Mouse (Mus musculus) liver (tissue): ENCODE results near the gene Plcl1.
"Not testable (repeated sequence)": the region's sequence is repeated elsewhere in the genome, so short reads cannot be mapped to it uniquely, and the experiment has no call there.

Source experiments
- DNase-seq: peaks from one replicate; pipeline ENCODE4 v3.0.0-alpha.2; 2020; ENCODE audit warnings: mixed read lengths

Gene Plcl1

GRCm38 (mm10) chr1:55445043-55445688 lies 39.4 kb downstream of the Plcl1 start:
- DNase-seq = no peak

DNA sequence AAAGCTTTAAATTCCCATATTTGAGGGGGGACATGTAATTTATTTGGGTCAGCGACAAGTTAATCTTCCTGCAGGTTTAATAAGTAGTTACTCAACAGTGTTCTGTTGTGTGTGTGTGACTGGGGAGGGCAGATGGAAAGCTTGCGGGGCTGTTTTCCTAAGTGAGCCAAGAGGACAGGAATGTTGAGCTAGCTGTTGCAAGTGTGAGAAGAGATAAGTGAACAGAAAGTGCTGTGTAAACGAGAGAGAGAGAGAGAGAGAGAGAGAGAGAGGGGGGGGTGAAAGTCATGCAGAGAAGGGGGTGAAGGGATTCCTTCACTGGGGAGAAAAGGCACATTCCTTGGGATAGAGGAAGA lies 39.9 kb downstream of the Plcl1 start:
- DNase-seq = no peak

GRCm38 (mm10) chr1:55446273-55446672 lies 40.6 kb downstream of the Plcl1 start:
- no peak for DNase-seq

- DNase-seq = no peak
Measured at GRCm38 (mm10) chr1:55446876-55447275, 41.2 kb downstream of the Plcl1 start.

DNA sequence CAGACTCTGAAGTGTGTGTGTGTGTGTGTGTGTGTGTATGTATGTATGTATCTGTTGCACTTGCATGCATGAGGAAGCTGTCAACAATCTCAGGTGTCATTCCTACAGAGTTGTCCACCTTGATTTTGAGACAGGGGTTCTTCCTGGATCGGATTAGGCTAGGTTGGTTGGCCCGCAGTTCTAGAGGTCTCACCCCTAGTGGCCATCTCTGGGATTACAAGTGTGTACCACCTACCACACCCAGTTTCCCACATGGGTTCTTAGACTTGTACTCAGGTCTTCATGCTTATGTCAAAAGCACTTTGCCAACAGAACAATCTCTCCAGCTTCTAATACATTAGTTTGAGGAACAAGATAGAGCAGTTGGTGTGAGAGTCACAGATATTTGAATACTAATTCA lies 41.9 kb downstream of the Plcl1 start:
- DNase-seq = peak; percentile 5

- no peak for DNase-seq
Measured at GRCm38 (mm10) chr1:55448104-55448503, 42.4 kb downstream of the Plcl1 start.

GRCm38 (mm10) chr1:55449779-55450178 lies 44.1 kb downstream of the Plcl1 start:
- DNase-seq = no peak

DNA sequence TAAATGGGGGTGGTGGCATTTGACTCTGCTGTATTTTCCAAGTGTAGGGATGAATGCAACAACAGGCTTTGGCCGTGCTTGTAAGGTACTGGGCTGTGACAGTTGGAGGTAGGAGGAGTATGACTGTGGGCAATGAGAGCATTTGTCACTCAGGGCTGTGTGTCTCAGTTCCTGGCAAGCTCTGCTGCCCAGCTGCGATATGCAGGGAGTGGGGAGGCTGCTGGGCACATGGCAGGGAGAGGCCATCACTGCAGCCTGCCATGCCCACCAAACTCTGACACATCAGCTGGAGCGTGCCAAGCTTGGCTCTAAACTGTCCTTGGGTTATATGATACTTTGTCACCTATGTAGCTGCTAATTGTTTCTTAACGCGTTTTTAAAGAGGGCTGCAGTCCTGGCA lies 48.4 kb downstream of the Plcl1 start:
- DNase-seq = no peak

DNA sequence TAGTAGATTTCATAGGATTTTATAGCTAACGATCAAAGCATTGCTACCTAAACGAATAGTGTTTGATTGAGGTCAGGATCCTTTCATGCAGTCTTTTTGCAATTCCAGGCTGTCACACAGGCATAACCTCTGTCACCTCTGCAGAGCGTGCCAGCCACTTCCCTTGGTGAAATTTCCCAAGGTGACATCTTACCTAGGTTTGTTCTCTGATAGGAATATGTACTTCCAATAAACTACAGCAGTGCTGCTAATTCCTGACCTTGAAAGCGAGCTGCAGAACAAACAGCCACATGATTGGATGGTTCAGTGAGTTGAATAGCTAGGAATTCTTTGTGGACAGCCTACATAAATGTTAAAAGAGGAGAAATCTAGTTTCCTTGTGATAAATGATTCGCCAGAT lies 56.6 kb downstream of the Plcl1 start:
- DNase-seq = no peak

DNA sequence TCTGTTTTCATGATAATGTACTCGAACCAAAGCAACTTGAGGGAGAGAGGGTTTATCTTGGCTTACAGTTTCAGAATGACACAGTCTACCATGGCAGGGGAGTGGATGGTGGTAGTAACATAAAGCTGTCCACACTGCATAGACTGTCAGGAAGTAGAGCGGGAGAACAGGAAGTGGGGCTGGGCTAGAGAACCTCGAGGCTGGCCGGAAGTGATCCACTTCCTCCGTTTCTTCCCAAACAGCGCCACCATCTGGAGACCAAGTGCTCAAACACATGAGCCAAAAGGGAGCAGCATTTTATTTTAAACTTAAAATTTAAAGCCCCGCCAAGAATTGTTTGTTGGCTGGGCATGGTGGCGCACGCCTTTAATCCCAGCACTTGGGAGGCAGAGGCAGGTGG lies 68.0 kb downstream of the Plcl1 start:
- DNase-seq = no peak

- DNase-seq = no peak
Measured at GRCm38 (mm10) chr1:55474976-55475375, 69.3 kb downstream of the Plcl1 start.

GRCm38 (mm10) chr1:55487371-55487770 lies 81.7 kb downstream of the Plcl1 start:
- DNase-seq = not testable (repeated sequence)

GRCm38 (mm10) chr1:55488261-55488660 lies 82.5 kb downstream of the Plcl1 start:
- no peak for DNase-seq

GRCm38 (mm10) chr1:55489355-55489754 lies 83.6 kb downstream of the Plcl1 start:
- DNase-seq = no peak

- DNase-seq = no peak
Measured at GRCm38 (mm10) chr1:55499872-55500271, 94.2 kb downstream of the Plcl1 start.

- DNase-seq = no peak
Measured at GRCm38 (mm10) chr1:55500981-55501682, 95.4 kb downstream of the Plcl1 start.

GRCm38 (mm10) chr1:55505811-55506210 lies 100.1 kb downstream of the Plcl1 start:
- no peak for DNase-seq

DNA sequence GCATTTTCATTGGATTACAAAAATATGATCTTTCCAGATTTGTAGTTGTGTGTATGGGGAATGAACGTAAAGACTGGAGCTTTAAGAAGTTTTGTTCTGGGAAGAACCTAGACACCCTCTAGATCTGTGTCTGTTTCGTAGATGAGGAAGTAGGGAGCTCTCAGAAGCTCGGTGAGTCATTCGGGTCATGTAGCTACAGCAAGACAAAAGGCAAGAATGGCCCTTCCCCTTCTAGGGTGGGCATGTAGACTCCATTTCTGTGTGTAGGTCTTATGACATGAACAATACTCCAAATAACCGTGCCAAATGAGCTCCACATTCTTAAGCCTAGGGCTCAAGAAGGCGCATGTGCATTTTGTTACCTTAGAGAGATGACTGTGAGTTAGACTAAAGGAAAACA lies 101.3 kb downstream of the Plcl1 start:
- no peak for DNase-seq

DNA sequence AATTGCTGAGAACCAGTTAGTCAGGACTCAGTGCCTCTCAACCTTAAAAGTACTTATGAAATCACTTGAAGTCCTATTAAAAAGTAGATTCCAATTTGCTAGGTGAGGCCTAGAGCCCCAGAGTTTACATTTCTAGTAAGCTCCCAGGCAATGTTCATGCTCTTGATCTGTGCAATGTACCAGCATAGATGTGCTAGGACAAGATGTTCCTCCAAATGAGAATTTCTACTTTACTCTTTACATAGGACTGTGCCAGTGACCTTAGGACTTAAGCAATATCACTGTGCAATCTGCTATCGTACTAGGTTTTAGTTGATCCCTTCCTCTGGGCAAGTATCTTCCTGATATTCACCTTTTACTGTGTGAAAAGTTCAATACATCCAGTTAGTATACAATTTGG lies 103.9 kb downstream of the Plcl1 start:
- no peak for DNase-seq

DNA sequence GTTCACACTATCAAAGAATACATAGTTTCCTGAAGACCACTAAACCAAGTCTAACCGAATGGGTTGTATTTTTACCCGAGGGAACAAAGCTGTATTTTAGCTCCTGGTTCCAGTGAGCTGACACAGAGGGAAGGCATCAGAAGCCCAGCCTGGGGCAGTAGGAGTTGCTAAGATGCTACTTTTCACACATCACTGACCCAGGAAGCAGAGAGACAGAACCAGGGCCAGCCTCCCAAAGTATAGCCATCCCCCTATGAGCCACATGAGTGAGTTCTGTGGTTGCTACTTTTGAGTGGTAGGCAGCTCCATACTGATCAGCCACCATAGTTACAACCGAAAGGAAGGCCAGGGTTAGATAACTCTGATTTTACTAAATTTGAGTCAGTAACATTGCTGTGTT lies 106.4 kb downstream of the Plcl1 start:
- DNase-seq = no peak

DNA sequence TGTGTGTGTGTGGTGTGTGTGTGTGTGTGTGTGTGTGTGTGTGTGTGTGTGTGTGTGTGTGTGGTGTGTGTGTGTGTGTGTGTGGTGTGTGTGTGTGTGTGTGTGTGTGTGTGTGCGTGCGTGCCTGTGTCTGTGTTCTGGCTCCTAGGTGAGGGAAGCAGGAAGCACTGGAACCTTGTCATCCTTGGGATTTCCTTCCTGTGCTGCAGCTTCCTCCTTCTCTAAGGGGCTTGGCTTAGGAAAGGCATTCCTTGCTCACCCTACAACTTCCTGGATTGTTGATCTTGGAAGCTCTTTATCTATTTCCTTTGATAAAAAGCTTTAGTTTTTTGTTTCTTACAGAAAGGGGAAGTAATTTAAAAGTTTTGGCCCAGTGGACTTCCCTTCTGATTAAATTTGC lies 107.1 kb downstream of the Plcl1 start:
- DNase-seq = not testable (repeated sequence)

- DNase-seq = no peak
Measured at GRCm38 (mm10) chr1:55517182-55517581, 111.5 kb downstream of the Plcl1 start.

DNA sequence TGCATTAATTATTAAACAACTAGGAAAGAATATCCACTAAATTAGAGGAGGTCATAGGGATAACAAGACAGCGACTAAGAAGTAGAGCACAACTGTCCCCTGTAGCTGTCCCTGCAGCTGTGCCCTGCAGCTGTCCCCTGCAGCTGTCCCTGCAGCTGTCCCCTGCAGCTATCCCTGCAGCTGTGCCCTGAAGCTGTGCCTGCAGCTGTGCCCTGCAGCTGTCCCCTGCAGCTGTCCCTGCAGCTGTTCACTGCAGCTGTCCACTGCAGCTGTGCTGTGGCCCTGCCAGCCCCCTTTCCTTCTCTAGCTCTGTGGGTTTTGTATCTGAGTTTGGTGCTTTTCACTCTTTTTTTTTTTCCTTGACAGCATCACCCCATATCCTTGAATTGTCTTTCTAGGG lies 118.2 kb downstream of the Plcl1 start:
- DNase-seq = no peak

GRCm38 (mm10) chr1:55525100-55525499 lies 119.4 kb downstream of the Plcl1 start:
- no peak for DNase-seq

GRCm38 (mm10) chr1:55525748-55526147 lies 120.0 kb downstream of the Plcl1 start:
- no peak for DNase-seq
